Mouse (Mus musculus) MEL (cell line): ENCODE data around the gene Olfm2.

Source experiments
- CHD2 ChIP-seq: IDR thresholded peaks from 2 replicates; pipeline ENCODE4 v1.6.1; 2011; ENCODE audit warnings: low read length, improper control_type of control experiment
- CTCF ChIP-seq, 3 experiments: IDR thresholded peaks in 2 of 3; conservative IDR thresholded peaks in 1 of 3; 2 replicates each; pipeline ENCODE4 v1.5.1; 2011 to 2012; ENCODE audit warnings: low read length in 3 of 3, low read depth in 2 of 3, mild to moderate bottlenecking in 2 of 3, improper control_type of control experiment in 1 of 3, inconsistent platforms in 1 of 3, mixed read lengths in 1 of 3, moderate library complexity in 1 of 3; ENCODE audit not compliant: control insufficient read depth in 1 of 3, insufficient read depth in 1 of 3, poor library complexity in 1 of 3, severe bottlenecking in 1 of 3
- EP300 ChIP-seq, 2 experiments: IDR thresholded peaks; 2 replicates each; pipeline ENCODE4 v1.6.1; 2011; ENCODE audit warnings: improper control_type of control experiment in 2 of 2, low read length in 2 of 2, low read depth in 1 of 2, mild to moderate bottlenecking in 1 of 2
- GATA1 ChIP-seq: IDR thresholded peaks from 2 replicates; pipeline ENCODE4 v1.6.1; 2011; ENCODE audit warnings: low read depth, low read length, improper control_type of control experiment
- HCFC1 ChIP-seq: IDR thresholded peaks from 2 replicates; pipeline ENCODE4 v1.6.1; 2012; ENCODE audit warnings: low read depth, mild to moderate bottlenecking, inconsistent platforms, low read length, improper control_type of control experiment, moderate library complexity
- POLR2A ChIP-seq, 2 experiments: IDR thresholded peaks; 2 replicates each; pipeline ENCODE4 v1.6.1; 2011 to 2012; ENCODE audit warnings: low read length in 2 of 2, mild to moderate bottlenecking in 2 of 2, control low read depth in 1 of 2, improper control_type of control experiment in 1 of 2, low read depth in 1 of 2, moderate library complexity in 1 of 2; ENCODE audit not compliant: control insufficient read depth in 1 of 2, insufficient read depth in 1 of 2, poor library complexity in 1 of 2
- POLR2AphosphoS2 ChIP-seq: IDR thresholded peaks from 2 replicates; pipeline ENCODE4 v1.6.1; 2011; ENCODE audit warnings: low read length, improper control_type of control experiment
- SIN3A ChIP-seq: IDR thresholded peaks from 2 replicates; pipeline ENCODE4 v1.6.1; 2012; ENCODE audit warnings: low read length, improper control_type of control experiment, inconsistent platforms
- TBP ChIP-seq: IDR thresholded peaks from 2 replicates; pipeline ENCODE4 v1.8.0; 2011; ENCODE audit warnings: low read depth, low read length, improper control_type of control experiment
- USF2 ChIP-seq, 2 experiments: IDR thresholded peaks; 2 replicates each; pipeline ENCODE4 v1.6.1; 2011 to 2012; ENCODE audit warnings: improper control_type of control experiment in 2 of 2, low read length in 2 of 2, borderline replicate concordance in 1 of 2, inconsistent platforms in 1 of 2, low read depth in 1 of 2, mild to moderate bottlenecking in 1 of 2; ENCODE audit not compliant: insufficient read depth in 1 of 2
- ZKSCAN1 ChIP-seq: IDR thresholded peaks from 2 replicates; pipeline ENCODE4 v1.6.1; 2012; ENCODE audit warnings: low read depth, mild to moderate bottlenecking, inconsistent platforms, low read length, improper control_type of control experiment, moderate library complexity

DNA sequence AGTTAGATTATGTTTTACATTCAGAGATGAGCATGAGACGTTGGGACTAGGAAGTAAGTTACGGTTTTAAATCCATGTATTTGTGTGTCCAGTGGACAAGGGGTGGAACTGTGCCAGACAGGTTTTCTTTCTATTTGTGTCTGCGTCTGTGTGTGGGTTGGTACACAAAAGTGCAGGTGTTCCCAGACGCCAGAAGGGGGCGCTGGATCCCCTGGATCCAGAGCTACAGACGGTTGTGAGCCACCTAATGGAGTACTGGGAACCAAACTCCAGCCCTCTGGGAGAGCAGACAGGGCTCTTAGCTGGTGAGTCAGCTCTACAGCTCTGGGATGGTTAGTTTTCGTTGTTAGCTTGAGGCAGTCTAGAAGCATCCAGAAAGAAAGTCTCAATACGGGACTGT lies 41.8 kb upstream of the Olfm2 start:
- TF ChIP-seq CTCF (IDR thresholded peaks at IDR 0.05 in 2 of 3, conservative IDR thresholded peaks at IDR 0.05 in 1 of 3; ENCODE audit: control insufficient read depth in 1 of 3, insufficient read depth in 1 of 3, low read depth in 2 of 3, low read length in 3 of 3, poor library complexity in 1 of 3, severe bottlenecking in 1 of 3) (peak; percentile 66 to 75 (median 71); a peak in 5 of 6 replicates), ZKSCAN1 (no peak), CHD2 (no peak), HCFC1 (no peak), USF2 (IDR thresholded peaks at IDR 0.05; ENCODE audit: borderline replicate concordance in 1 of 2, insufficient read depth in 1 of 2, low read depth in 1 of 2, low read length in 2 of 2) (no peak), EP300 (IDR thresholded peaks at IDR 0.05; ENCODE audit: low read depth in 1 of 2, low read length in 2 of 2) (no peak), SIN3A (no peak), POLR2A (IDR thresholded peaks at IDR 0.05; ENCODE audit: control insufficient read depth in 1 of 2, insufficient read depth in 1 of 2, low read depth in 1 of 2, low read length in 2 of 2, poor library complexity in 1 of 2) (no peak), GATA1 (no peak), POLR2AphosphoS2 (no peak), TBP (no peak)
